Mouse (Mus musculus): ENCODE results near the gene Tom1l2. TPM values are rescaled to one million over a fixed set of nuclear protein-coding genes. Genes with fewer than 3 reads are reported as not detected.

Tom1l2 gene
- total and polyA plus RNA-seq, 2 experiments from 2014 or later, result 49.4 to 120 TPM

DNA sequence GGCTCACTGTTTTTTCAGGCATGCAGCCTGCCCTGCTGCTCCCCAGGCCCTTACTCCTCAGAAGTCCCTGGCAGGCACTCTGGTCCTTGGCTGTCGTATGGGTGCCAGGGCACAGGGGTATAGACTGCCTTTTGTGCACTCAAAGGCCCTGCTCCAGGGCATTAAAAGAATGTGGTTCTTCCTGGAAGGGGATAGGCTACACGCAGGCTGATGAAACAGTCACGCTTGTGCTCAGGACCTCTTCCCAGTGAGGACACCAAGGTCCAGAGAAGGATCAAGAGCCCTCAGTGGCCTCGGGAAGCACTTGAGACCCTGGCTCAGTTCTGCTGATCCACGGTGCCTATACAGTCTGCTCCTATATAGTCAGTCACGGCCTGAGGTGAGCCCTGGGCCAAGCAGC lies 139.4 kb downstream of the Tom1l2 start:
- H3K27me3 ChIP-seq (ENCODE audit: insufficient read depth, low read length), result no peaks in the 10 kb centered on the region
- H3K36me3 ChIP-seq (ENCODE audit: insufficient read depth, low read length), result no peaks in the 10 kb centered on the region
- H3K9ac ChIP-seq (replicated peaks; ENCODE audit: low read length, poor library complexity, severe bottlenecking), result no peak overlapping the region
- peaks cover 15% of the 10 kb centered on the region for H3K4me1 ChIP-seq (ENCODE audit: insufficient read depth, low read length)
- no peak for ATAC-seq (ENCODE audit: low FRiP score)
- DNase-seq (ENCODE audit: low spot score), result no peak
- TF ChIP-seq CTCF (IDR thresholded peaks at IDR 0.05), result no peak
- H3K4me3 ChIP-seq (ENCODE audit: low read depth, low read length), result no peak overlapping the region
- WGBS, result 60% methylated on average over 6 of the region's 6 CpGs
- H3K27ac ChIP-seq (ENCODE audit: low read depth, low read length), result no peak overlapping the region
- no peaks in the 10 kb centered on the region for H3K9me3 ChIP-seq (ENCODE audit: low read length)
- no peak overlapping the region for H3K4me2 ChIP-seq (ENCODE audit: low read depth, low read length, poor library complexity, severe bottlenecking)

- Histone ChIP-seq H3K4me1 (ENCODE audit: insufficient read depth, low read length) (peaks cover 17% of the 10 kb centered on the region), H3K4me3 (ENCODE audit: low read depth, low read length) (no peak overlapping the region), H3K27me3 (ENCODE audit: insufficient read depth, low read length) (no peaks in the 10 kb centered on the region), H3K27ac (ENCODE audit: low read depth, low read length) (no peak overlapping the region), H3K9me3 (ENCODE audit: low read length) (no peaks in the 10 kb centered on the region), H3K4me2 (ENCODE audit: low read depth, low read length, poor library complexity, severe bottlenecking) (no peak overlapping the region), H3K36me3 (ENCODE audit: insufficient read depth, low read length) (no peaks in the 10 kb centered on the region), H3K9ac (replicated peaks; ENCODE audit: low read length, poor library complexity, severe bottlenecking) (no peak overlapping the region)
- no peak for DNase-seq (ENCODE audit: low spot score)
- ATAC-seq (ENCODE audit: low FRiP score), result no peak
- WGBS, result 58% methylated on average over 12 of the region's 12 CpGs
- TF ChIP-seq CTCF (IDR thresholded peaks at IDR 0.05), result no peak
Measured at GRCm38 (mm10) chr11:60211761-60212160, 140.9 kb downstream of the Tom1l2 start.

GRCm38 (mm10) chr11:60211152-60211551 lies 141.6 kb downstream of the Tom1l2 start:
- no peak overlapping the region for H3K4me3 ChIP-seq (ENCODE audit: low read depth, low read length)

DNA sequence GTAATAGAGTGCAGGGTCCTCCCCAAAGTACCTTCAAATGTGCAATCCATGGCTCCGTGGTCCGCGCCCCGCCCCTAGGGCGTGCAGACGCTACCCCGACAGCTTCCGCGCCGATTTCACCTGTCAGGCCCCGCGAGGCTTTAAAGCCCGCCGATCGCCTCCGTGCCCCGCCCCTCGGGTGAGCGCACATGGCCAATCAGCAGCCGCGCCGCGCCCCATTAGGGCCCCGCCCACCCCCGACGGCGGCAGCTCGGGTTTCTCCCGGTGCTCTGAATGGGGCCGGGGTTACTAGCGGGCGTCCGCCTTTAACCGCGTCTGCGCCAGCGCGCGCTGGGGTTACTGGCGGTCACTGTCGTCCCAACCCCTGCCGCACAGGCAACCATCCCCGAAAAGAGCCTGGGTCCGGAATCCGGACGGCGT lies 142.4 kb downstream of the Tom1l2 start:
- Histone ChIP-seq H3K27me3 (ENCODE audit: insufficient read depth, low read length) (no peaks in the 10 kb centered on the region), H3K27ac (ENCODE audit: low read depth, low read length) (peak overlapping the region; percentile 76), H3K4me1 (ENCODE audit: insufficient read depth, low read length) (peaks cover 17% of the 10 kb centered on the region), H3K36me3 (ENCODE audit: insufficient read depth, low read length) (peaks cover 5% of the 10 kb centered on the region; the same call in 1 of the 2 replicates), H3K4me3 (ENCODE audit: low read depth, low read length) (peak overlapping the region; percentile 39), H3K9me3 (ENCODE audit: low read length) (no peaks in the 10 kb centered on the region), H3K4me2 (ENCODE audit: low read depth, low read length, poor library complexity, severe bottlenecking) (peak overlapping the region; percentile 70), H3K9ac (replicated peaks; ENCODE audit: low read length, poor library complexity, severe bottlenecking) (peak overlapping the region; percentile 64)
- under 1% methylated on average over 40 of the region's 47 CpGs for WGBS
- ATAC-seq (ENCODE audit: low FRiP score), result peak; percentile 82
- DNase-seq (ENCODE audit: low spot score), result peak; percentile 94
- TF ChIP-seq CTCF (IDR thresholded peaks at IDR 0.05), result no peak

More at GRCm38 (mm10) chr11:60211152-60211551, 141.6 kb downstream of the Tom1l2 start:
- Histone ChIP-seq H3K36me3 (ENCODE audit: insufficient read depth, low read length) (no peaks in the 10 kb centered on the region), H3K9ac (replicated peaks; ENCODE audit: low read length, poor library complexity, severe bottlenecking) (no peak overlapping the region), H3K4me1 (ENCODE audit: insufficient read depth, low read length) (peaks cover 17% of the 10 kb centered on the region), H3K9me3 (ENCODE audit: low read length) (no peaks in the 10 kb centered on the region), H3K27ac (ENCODE audit: low read depth, low read length) (peak overlapping the region; percentile 76), H3K27me3 (ENCODE audit: insufficient read depth, low read length) (no peaks in the 10 kb centered on the region), H3K4me2 (ENCODE audit: low read depth, low read length, poor library complexity, severe bottlenecking) (peak overlapping the region; percentile 70; the same call in 1 of the 2 replicates)
- ATAC-seq (ENCODE audit: low FRiP score), result no peak
- WGBS, result 65% methylated on average over 3 of the region's 3 CpGs
- TF ChIP-seq CTCF (IDR thresholded peaks at IDR 0.05), result no peak
- DNase-seq (ENCODE audit: low spot score), result no peak

- WGBS, result 8% methylated on average over 2 of the region's 2 CpGs
- peaks cover 17% of the 10 kb centered on the region for H3K4me1 ChIP-seq (ENCODE audit: insufficient read depth, low read length)
- no peak for ATAC-seq (ENCODE audit: low FRiP score)
Measured at GRCm38 (mm10) chr11:60209933-60210249, 142.8 kb downstream of the Tom1l2 start.

GRCm38 (mm10) chr11:60209217-60209932 lies 143.3 kb downstream of the Tom1l2 start:
- peak overlapping the region; percentile 39 for H3K4me3 ChIP-seq (ENCODE audit: low read depth, low read length)
- H3K36me3 ChIP-seq (ENCODE audit: insufficient read depth, low read length), result peaks cover 14% of the 10 kb centered on the region; the same call in 1 of the 2 replicates
- H3K4me1 ChIP-seq (ENCODE audit: insufficient read depth, low read length), result peaks cover 17% of the 10 kb centered on the region
- H3K27ac ChIP-seq (ENCODE audit: low read depth, low read length), result peak overlapping the region; percentile 76
- peak; percentile 15; the same call in 1 of the 2 replicates for TF ChIP-seq CTCF (IDR thresholded peaks at IDR 0.05)
- ATAC-seq (ENCODE audit: low FRiP score), result peak; percentile 45
- H3K27me3 ChIP-seq (ENCODE audit: insufficient read depth, low read length), result no peaks in the 10 kb centered on the region
- 29% methylated on average over 7 of the region's 7 CpGs for WGBS
- peak; percentile 96 for DNase-seq (ENCODE audit: low spot score)
- H3K9me3 ChIP-seq (ENCODE audit: low read length), result no peaks in the 10 kb centered on the region
- H3K4me2 ChIP-seq (ENCODE audit: low read depth, low read length, poor library complexity, severe bottlenecking), result peak overlapping the region; percentile 70
- peak overlapping the region; percentile 64 for H3K9ac ChIP-seq (replicated peaks; ENCODE audit: low read length, poor library complexity, severe bottlenecking)

More at GRCm38 (mm10) chr11:60209933-60210249, 142.8 kb downstream of the Tom1l2 start:
- Histone ChIP-seq H3K27ac (ENCODE audit: low read depth, low read length) (peak overlapping the region; percentile 76), H3K4me2 (ENCODE audit: low read depth, low read length, poor library complexity, severe bottlenecking) (peak overlapping the region; percentile 70), H3K4me3 (ENCODE audit: low read depth, low read length) (peak overlapping the region; percentile 39), H3K9me3 (ENCODE audit: low read length) (no peaks in the 10 kb centered on the region), H3K27me3 (ENCODE audit: insufficient read depth, low read length) (no peaks in the 10 kb centered on the region), H3K36me3 (ENCODE audit: insufficient read depth, low read length) (peaks cover 9% of the 10 kb centered on the region; the same call in 1 of the 2 replicates), H3K9ac (replicated peaks; ENCODE audit: low read length, poor library complexity, severe bottlenecking) (peak overlapping the region; percentile 64)
- no peak for DNase-seq (ENCODE audit: low spot score)
- TF ChIP-seq CTCF (IDR thresholded peaks at IDR 0.05), result no peak

Data from midbrain, postnatal 0 days (tissue).